Mouse (Mus musculus) urinary bladder, postnatal 36 days (tissue): ENCODE results near the gene Rtn3.

Experiments
- DNase-seq, 2 experiments: peaks; one replicate each; pipeline ENCODE4 v3.0.0; 2022; ENCODE audit warnings: low spot score in 2 of 2, mixed read lengths in 1 of 2

The Rtn3 gene

GRCm38 (mm10) chr19:7487680-7488079, 4.6 kb upstream of the Rtn3 start:
- no peak for DNase-seq

GRCm38 (mm10) chr19:7484076-7484475, 995 bp upstream of the Rtn3 start:
- no peak for DNase-seq

- no peak for DNase-seq
Observed at GRCm38 (mm10) chr19:7483512-7483882, 416 bp upstream of the Rtn3 start.

GRCm38 (mm10) chr19:7482266-7482598, 849 bp downstream of the Rtn3 start:
- no peak for DNase-seq

GRCm38 (mm10) chr19:7481541-7482265, 1.4 kb downstream of the Rtn3 start:
- DNase-seq: no peak

- no peak for DNase-seq
Observed at GRCm38 (mm10) chr19:7479751-7480248, 3.3 kb downstream of the Rtn3 start.

GRCm38 (mm10) chr19:7470643-7471042, 12.4 kb downstream of the Rtn3 start:
- DNase-seq: no peak

GRCm38 (mm10) chr19:7467915-7468314, 15.2 kb downstream of the Rtn3 start:
- DNase-seq: no peak

GRCm38 (mm10) chr19:7459370-7459769, 23.7 kb downstream of the Rtn3 start:
- no peak for DNase-seq

GRCm38 (mm10) chr19:7458901-7459300, 24.2 kb downstream of the Rtn3 start:
- DNase-seq: no peak

- no peak for DNase-seq
Observed at GRCm38 (mm10) chr19:7456803-7457202, 26.3 kb downstream of the Rtn3 start.

GRCm38 (mm10) chr19:7445596-7445995, 37.5 kb downstream of the Rtn3 start:
- DNase-seq: no peak

GRCm38 (mm10) chr19:7445105-7445504, 38.0 kb downstream of the Rtn3 start:
- DNase-seq: no peak

- DNase-seq: peak in 1 of 2 experiments; percentile 45
Observed at GRCm38 (mm10) chr19:7441493-7441892, 41.6 kb downstream of the Rtn3 start.

GRCm38 (mm10) chr19:7438295-7438694, 44.8 kb downstream of the Rtn3 start:
- DNase-seq: no peak

- no peak for DNase-seq
Observed at GRCm38 (mm10) chr19:7436061-7436970, 46.8 kb downstream of the Rtn3 start.

- no peak for DNase-seq
Observed at GRCm38 (mm10) chr19:7434887-7435286, 48.2 kb downstream of the Rtn3 start.

- no peak for DNase-seq
Observed at GRCm38 (mm10) chr19:7425398-7425775, 57.7 kb downstream of the Rtn3 start.

GRCm38 (mm10) chr19:7424590-7425397, 58.3 kb downstream of the Rtn3 start:
- no peak for DNase-seq

- no peak for DNase-seq
Observed at GRCm38 (mm10) chr19:7424131-7424530, 59.0 kb downstream of the Rtn3 start.

- no peak for DNase-seq
Observed at GRCm38 (mm10) chr19:7423656-7424030, 59.4 kb downstream of the Rtn3 start.

GRCm38 (mm10) chr19:7423028-7423655, 59.9 kb downstream of the Rtn3 start:
- peak; percentile 68 to 87 for DNase-seq
